Mouse (Mus musculus) neutrophil, adult 5-6 weeks (primary cell): ENCODE results near the gene Aifm3. TPM values are rescaled to one million over a fixed set of nuclear protein-coding genes. Genes with fewer than 3 reads are reported as not detected.

Source experiments
- ATAC-seq: fragments of 151-379, 151-347 bp; 2 replicates; pipeline ENCODE4 v1.8.0; 2017; ENCODE audit warnings: mild to moderate bottlenecking, moderate TSS enrichment; ENCODE audit not compliant: insufficient number of reproducible peaks, poor library complexity, low FRiP score, severe bottlenecking; ENCODE audit errors: extremely low read depth
- total RNA-seq: library from RNA; stranded (forward); fragments of 200-1000 nt; gene quantifications from 2 replicates; pipeline ENCODE4 v1.2.3, GENCODE M21; 2017

Aifm3 gene
- 0.37 TPM in 1 of 2 replicates, not detected in the other for total RNA-seq

- no peak for ATAC-seq
Observed at GRCm38 (mm10) chr16:17489469-17490111, at the start of gene Aifm3. TSS of gene Aifm3 (plus strand) at chr16:17489611.

GRCm38 (mm10) chr16:17451541-17452372, 37.7 kb upstream of the Aifm3 start, which contains the start of gene Crkl:
TSS of gene Crkl (plus strand) at chr16:17451987.
- peak; percentile 95 for ATAC-seq

GRCm38 (mm10) chr16:17452373-17452715, 37.1 kb upstream of the Aifm3 start:
- ATAC-seq: no peak

- no peak for ATAC-seq
Observed at GRCm38 (mm10) chr16:17456901-17457300, 32.5 kb upstream of the Aifm3 start.

GRCm38 (mm10) chr16:17460254-17460653, 29.2 kb upstream of the Aifm3 start:
- ATAC-seq: peak; percentile 82

GRCm38 (mm10) chr16:17461596-17461995, 27.8 kb upstream of the Aifm3 start:
- ATAC-seq: no peak

- ATAC-seq: no peak
Observed at GRCm38 (mm10) chr16:17463184-17463583, 26.2 kb upstream of the Aifm3 start.

- ATAC-seq: no peak
Observed at GRCm38 (mm10) chr16:17466875-17467663, 22.3 kb upstream of the Aifm3 start.

GRCm38 (mm10) chr16:17472498-17472897, 16.9 kb upstream of the Aifm3 start:
- no peak for ATAC-seq

- ATAC-seq: peak; percentile 46; the same call in 1 of the 2 replicates
Observed at GRCm38 (mm10) chr16:17474091-17474490, 15.3 kb upstream of the Aifm3 start.

GRCm38 (mm10) chr16:17474761-17475160, 14.7 kb upstream of the Aifm3 start:
- no peak for ATAC-seq

- no peak for ATAC-seq
Observed at GRCm38 (mm10) chr16:17475326-17475725, 14.1 kb upstream of the Aifm3 start.

GRCm38 (mm10) chr16:17478331-17478943, 11.0 kb upstream of the Aifm3 start:
- ATAC-seq: no peak

GRCm38 (mm10) chr16:17481465-17481864, 7.9 kb upstream of the Aifm3 start:
- no peak for ATAC-seq

GRCm38 (mm10) chr16:17486505-17486904, 2.9 kb upstream of the Aifm3 start:
- no peak for ATAC-seq

GRCm38 (mm10) chr16:17488478-17489468, 638 bp upstream of the Aifm3 start:
- no peak for ATAC-seq

GRCm38 (mm10) chr16:17491154-17491553, 1.7 kb downstream of the Aifm3 start:
- no peak for ATAC-seq
